ENCODE assay signal across 9 mouse cellular contexts in the genomic region with DNA sequence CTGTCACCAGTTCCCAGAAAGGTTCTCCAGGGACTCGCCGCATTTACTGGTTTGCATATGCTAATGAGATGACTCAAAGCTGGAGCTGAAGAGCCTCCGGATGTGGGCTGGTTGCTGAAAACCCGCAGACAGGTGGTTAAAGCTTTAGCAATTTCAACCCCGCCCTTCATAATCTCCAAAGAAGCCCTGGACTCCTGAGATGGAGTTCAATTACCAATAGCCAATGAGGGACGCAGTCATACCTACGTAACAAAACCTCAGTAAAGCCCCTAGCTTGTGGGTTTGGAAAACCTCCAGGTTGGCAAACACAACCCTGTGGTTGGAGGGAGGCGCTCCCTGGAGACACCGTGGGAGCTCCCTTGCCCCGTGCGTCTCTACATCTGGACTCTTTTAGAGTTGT. TPM values are rescaled to one million over a fixed set of nuclear protein-coding genes. Genes with fewer than 3 reads are reported as not detected.
DNase-seq lines count a peak whose midpoint lies in the region; ATAC-seq and TF ChIP-seq lines count a peak whose summit lies in the region.
"Had no signal": no experiment of that assay in that cellular context is flagged by ENCODE, and none has a peak within 500 bp of the region (broad histone marks: within the 10 kb centered on the region; RNA-seq: fewer than 3 reads in every experiment).

No protein-coding gene starts in this region.

- H3K79me2 ChIP-seq in C2C12 (ENCODE audit: control insufficient read depth, insufficient read depth), result no peaks in the 10 kb centered on the region

- peak overlapping the region; percentile 78 for H3K27ac ChIP-seq in embryonic facial prominence, embryonic 13.5 days
- H3K27ac ChIP-seq: macrophage had no signal

- H3K4me3 ChIP-seq in C2C12 (ENCODE audit: insufficient read depth, poor library complexity, severe bottlenecking), result no peak overlapping the region
- peak overlapping the region; percentile 20; the same call in 1 of the 2 replicates for H3K4me3 ChIP-seq in embryonic facial prominence, embryonic 13.5 days

- 8% methylated on average over 11 of the region's 11 CpGs for WGBS in embryonic facial prominence, embryonic 13.5 days

- peaks cover 14% of the 10 kb centered on the region; the same call in 1 of the 2 replicates for H3K9me3 ChIP-seq in embryonic facial prominence, embryonic 13.5 days

- peak overlapping the region; percentile 43 for H3K4me2 ChIP-seq in embryonic facial prominence, embryonic 13.5 days

- no peak overlapping the region for H3K9ac ChIP-seq in embryonic facial prominence, embryonic 13.5 days

- peak; percentile 83 for ATAC-seq in embryonic facial prominence, embryonic 13.5 days (ENCODE audit: insufficient number of reproducible peaks, insufficient read depth, low FRiP score, low TSS enrichment, low read depth)

- peaks cover 25% of the 10 kb centered on the region for H3K4me1 ChIP-seq in embryonic facial prominence, embryonic 13.5 days

- no peaks in the 10 kb centered on the region for H3K27me3 ChIP-seq in C2C12 (ENCODE audit: control insufficient read depth, insufficient read depth, insufficient read length)
- H3K27me3 ChIP-seq in embryonic facial prominence, embryonic 13.5 days, result no peaks in the 10 kb centered on the region

- no peak overlapping the region for H3ac ChIP-seq in C2C12 (ENCODE audit: control insufficient read depth, insufficient read length, low read depth)

- peak; percentile 87 for DNase-seq in 3134 (ENCODE audit: extremely low read depth, insufficient read length, low spot score)
- DNase-seq in monocyte, adult 2 months (ENCODE audit: low read depth in 1 of 2, low spot score in 2 of 2), result peak; percentile 23 to 27
- DNase-seq in layer of hippocampus, postnatal 14 days (ENCODE audit: low spot score in 2 of 2), result no peak
- no peak for DNase-seq in gastrocnemius, postnatal 10 days
- DNase-seq in heart, adult 11 months, result no peak
- no peak for DNase-seq in ovary, postnatal 36 days (ENCODE audit: low spot score)

- no peaks in the 10 kb centered on the region for H3K79me3 ChIP-seq in C2C12 (ENCODE audit: low read depth)

- no peaks in the 10 kb centered on the region for H3K36me3 ChIP-seq in C2C12 (ENCODE audit: control insufficient read depth, insufficient read depth)
- H3K36me3 ChIP-seq in embryonic facial prominence, embryonic 13.5 days, result no peaks in the 10 kb centered on the region

- TF ChIP-seq CTCF in C2C12 (IDR thresholded peaks at IDR 0.05; ENCODE audit: control insufficient read depth, insufficient read depth, insufficient read length), result no peak

TF ChIP-seq in C2C12, 6 proteins besides CTCF, POLR2A, EP300 and RAD21:
- peak; percentile 79 for TF ChIP-seq CEBPB (IDR thresholded peaks at IDR 0.05; ENCODE audit: low read depth)
- TF ChIP-seq USF1 (IDR thresholded peaks at IDR 0.05; ENCODE audit: low read depth), result no peak
- TF ChIP-seq MAX (IDR thresholded peaks at IDR 0.05), result no peak
- peak; percentile 84 for TF ChIP-seq MYOD1 (IDR thresholded peaks at IDR 0.05; ENCODE audit: control insufficient read depth, insufficient read length, low read depth)
- peak; percentile 72 for TF ChIP-seq FOSL1 (IDR thresholded peaks at IDR 0.05; ENCODE audit: insufficient read depth, low read length, poor library complexity, severe bottlenecking)
- TF ChIP-seq MYOG (IDR thresholded peaks at IDR 0.05; ENCODE audit: control insufficient read depth, extremely low read depth, insufficient read length), result no peak

RNA-seq across cellular contexts. Expression of gene Pigt, which starts 24.5 kb away (rescaled TPM):
- polyA plus RNA-seq in C2C12 (2012; fragmentation: generic; extraction: Trizol), result 74.3 TPM
- polyA plus RNA-seq in embryonic facial prominence, embryonic 13.5 days (2015; fragmentation: Nextera tagmentation; extraction: Ambion mirVana), result 49.6 and 52.6 TPM in 2 replicates
- total RNA-seq in layer of hippocampus, postnatal 14 days (2021), result 10 to 100 TPM; 95.2 to 96.5 TPM
- total RNA-seq in gastrocnemius, postnatal 10 days (2021), result 10 to 100 TPM; 44.3 to 51.3 TPM

RNA-seq across cellular contexts. Expression of gene Dbndd2, which starts 35.9 kb away (rescaled TPM):
- polyA plus RNA-seq in C2C12 (2012; fragmentation: generic; extraction: Trizol), result 21.2 TPM
- polyA plus RNA-seq in embryonic facial prominence, embryonic 13.5 days (2015; fragmentation: Nextera tagmentation; extraction: Ambion mirVana), result 2.1 and 3.0 TPM in 2 replicates
- 10 to 100 TPM; 87.6 to 88.0 TPM for total RNA-seq in layer of hippocampus, postnatal 14 days (2021)
- total RNA-seq in gastrocnemius, postnatal 10 days (2021), result 10 to 100 TPM; 13.0 to 17.7 TPM

RNA-seq across cellular contexts. Expression of gene Wfdc2, which starts 40.4 kb away (rescaled TPM):
- polyA plus RNA-seq in C2C12 (2012; fragmentation: generic; extraction: Trizol), result not detected
- 46.5 and 53.4 TPM in 2 replicates for polyA plus RNA-seq in embryonic facial prominence, embryonic 13.5 days (2015; fragmentation: Nextera tagmentation; extraction: Ambion mirVana)
- total RNA-seq in layer of hippocampus, postnatal 14 days (2021), result 1 to 10 TPM in 1 of 2 experiments, not detected in 1; 5.6 TPM
- total RNA-seq in gastrocnemius, postnatal 10 days (2021), result not detected
- polyA plus RNA-seq: macrophage had no signal

RNA-seq across cellular contexts. Expression of gene Trp53tg5, which starts 48.3 kb away (rescaled TPM):
- polyA plus RNA-seq in C2C12 (2012; fragmentation: generic; extraction: Trizol), result not detected
- polyA plus RNA-seq in embryonic facial prominence, embryonic 13.5 days (2015; fragmentation: Nextera tagmentation; extraction: Ambion mirVana), result not detected in 2 replicates
- not detected for total RNA-seq in layer of hippocampus, postnatal 14 days (2021)
- total RNA-seq in gastrocnemius, postnatal 10 days (2021), result not detected
- polyA plus RNA-seq: macrophage had no signal

RNA-seq across cellular contexts. Expression of gene Spint3, which starts 51.4 kb away (rescaled TPM):
- not detected for polyA plus RNA-seq in C2C12 (2012; fragmentation: generic; extraction: Trizol)
- not detected in 2 replicates for polyA plus RNA-seq in embryonic facial prominence, embryonic 13.5 days (2015; fragmentation: Nextera tagmentation; extraction: Ambion mirVana)
- not detected for total RNA-seq in layer of hippocampus, postnatal 14 days (2021)
- total RNA-seq in gastrocnemius, postnatal 10 days (2021), result not detected
- polyA plus RNA-seq: macrophage had no signal

Comparison
In these comparisons a context has a peak if more than half of its experiments do, and no peak if none do; other contexts are left out.
1. DNase-seq: peak in 3134 (single experiment) and monocyte, adult 2 months (2 of 2); none in layer of hippocampus, postnatal 14 days (0 of 2), gastrocnemius, postnatal 10 days (single experiment), heart, adult 11 months (single experiment) and ovary, postnatal 36 days (single experiment).
2. RNA of gene Dbndd2, which starts 35.9 kb away (total RNA-seq): 87.6 to 88.0 TPM in layer of hippocampus, postnatal 14 days; 13.0 to 17.7 TPM in gastrocnemius, postnatal 10 days; every median in the first group is over 4 times any median in the second.